Mouse (Mus musculus) lung, embryonic 16.5 days (tissue): ENCODE measurements around the gene Nrde2. TPM values are rescaled to one million over a fixed set of nuclear protein-coding genes. Genes with fewer than 3 reads are reported as not detected.
A peak's percentile ranks its signal among the peaks of the same experiment; 100 is the strongest.

Experiments
- ATAC-seq: fragments of 200-750 bp; cut with Nextera tagmentation; 2 replicates; pipeline ENCODE4 v1.8.0; 2017; ENCODE audit warnings: low read depth, mild to moderate bottlenecking, moderate library complexity
- H3K27ac ChIP-seq: fragments of 300-500 bp; sonication (generic); 2 replicates; pipeline ENCODE4 v1.5.1; 2014; ENCODE audit warnings: mild to moderate bottlenecking, control low read depth, low read length
- H3K27me3 ChIP-seq: fragments of 300-500 bp; sonication (generic); 2 replicates; pipeline ENCODE4 v1.6.1; 2014; ENCODE audit warnings: low read depth, low read length, mixed read lengths; ENCODE audit not compliant: control insufficient read depth, insufficient read depth
- H3K36me3 ChIP-seq: fragments of 300-500 bp; sonication (generic); 2 replicates; pipeline ENCODE4 v1.6.1; 2014; ENCODE audit warnings: low read length; ENCODE audit not compliant: control insufficient read depth, insufficient read depth
- H3K4me1 ChIP-seq: fragments of 300-500 bp; sonication (generic); replicated peaks from 2 replicates; pipeline ENCODE4 v1.6.1; 2014; ENCODE audit warnings: low read length, mixed read lengths; ENCODE audit not compliant: control insufficient read depth, insufficient read depth
- H3K4me2 ChIP-seq: fragments of 300-500 bp; sonication (generic); 2 replicates; pipeline ENCODE4 v1.6.1; 2014; ENCODE audit warnings: low read depth, low read length, control low read depth
- H3K4me3 ChIP-seq: fragments of 300-500 bp; sonication (generic); 2 replicates; pipeline ENCODE4 v1.5.1; 2014; ENCODE audit warnings: mild to moderate bottlenecking, low read length, control low read depth
- H3K9ac ChIP-seq: fragments of 300-500 bp; sonication (generic); 2 replicates; pipeline ENCODE4 v1.6.1; 2014; ENCODE audit warnings: low read length, control low read depth
- H3K9me3 ChIP-seq: fragments of 300-500 bp; sonication (generic); 2 replicates; pipeline ENCODE4 v1.6.1; 2016; ENCODE audit warnings: low read length; ENCODE audit not compliant: control insufficient read depth
- WGBS: fragments of 180-500 bp; shearing (Covaris S2); extraction: QIAGEN DNeasy Blood & Tissue Kit; methylation state at CpG from one replicate; pipeline ENCODE4 v1.1.7; 2014; 5-methylcytosine and 5-hydroxymethylcytosine counted together
- polyA plus RNA-seq: library from polyadenylated mRNA; unstranded; fragments of >200 nt; fragmentation: Nextera tagmentation; extraction: Ambion mirVana; gene quantifications from 2 replicates; pipeline ENCODE4 v1.2.1, GENCODE M21; 2015

Nrde2 gene
- polyA plus RNA-seq, 1 experiment from 2014 or later: 13.2 TPM

DNA sequence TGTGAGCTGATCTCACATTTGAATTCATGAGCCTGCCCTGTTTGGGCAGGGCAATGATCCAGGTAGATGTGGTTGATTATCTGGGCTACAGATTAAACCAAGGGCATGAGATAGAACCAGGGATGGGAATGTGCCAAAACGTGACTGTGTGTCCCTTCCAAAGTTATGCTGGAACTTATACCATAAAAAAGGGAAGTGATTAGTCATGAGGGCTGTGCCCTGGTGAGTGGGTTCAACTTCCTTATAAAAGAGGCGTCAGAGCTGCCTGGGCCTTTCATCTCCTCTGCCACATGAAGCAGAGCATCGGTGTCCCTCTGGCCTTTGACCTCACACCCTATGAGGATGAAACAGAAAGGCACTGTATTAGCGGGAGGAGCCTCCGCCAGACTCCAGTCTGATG, 24.5 kb upstream of the Nrde2 start:
- Histone ChIP-seq H3K9me3 (0 out of 2 replicates have a peak, but pooled peaks cover 2% of the 10 kb centered on the region), H3K4me2 (no peak overlapping the region), H3K9ac (no peak overlapping the region), H3K4me1 (peaks cover 7% of the 10 kb centered on the region), H3K27me3 (no peaks in the 10 kb centered on the region), H3K36me3 (no peaks in the 10 kb centered on the region), H3K4me3 (no peak overlapping the region), H3K27ac (no peak overlapping the region)
- 56% methylated on average over 5 of the region's 5 CpGs for WGBS
- ATAC-seq: no peak

- H3K36me3 ChIP-seq: no peaks in the 10 kb centered on the region
- H3K9ac ChIP-seq: no peak overlapping the region
- ATAC-seq: no peak
- no peak overlapping the region for H3K4me2 ChIP-seq
- H3K27me3 ChIP-seq: no peaks in the 10 kb centered on the region
- H3K27ac ChIP-seq: no peak overlapping the region
- H3K9me3 ChIP-seq: 0 out of 2 replicates have a peak, but pooled peaks cover 2% of the 10 kb centered on the region
- H3K4me1 ChIP-seq: peaks cover 4% of the 10 kb centered on the region
- WGBS: 80% methylated on average over 2 of the region's 2 CpGs
- H3K4me3 ChIP-seq: no peak overlapping the region
These were observed 23.2 kb upstream of the Nrde2 start for GRCm38 (mm10) chr12:100182676-100183075.

DNA sequence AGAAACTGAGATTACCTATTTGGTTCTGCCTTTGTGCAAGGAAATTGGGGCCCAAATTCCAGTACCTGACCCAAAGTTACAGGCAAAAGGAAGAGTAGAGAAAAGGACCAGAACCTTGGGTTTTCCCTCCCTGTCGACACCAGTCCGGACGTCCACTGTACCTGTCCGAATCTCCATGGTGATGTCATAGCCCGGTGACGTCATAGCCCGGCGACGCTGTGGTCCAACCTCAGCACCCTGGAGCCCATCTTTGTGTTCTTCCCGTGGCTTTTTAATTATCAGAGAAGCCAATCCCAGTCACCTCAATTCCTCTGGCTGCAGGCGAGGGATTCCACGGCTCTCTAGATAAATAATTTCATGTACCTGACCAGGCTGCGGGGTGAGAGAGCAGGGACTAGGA, 21.3 kb upstream of the Nrde2 start:
- H3K9me3 ChIP-seq: 0 out of 2 replicates have a peak, but pooled peaks cover 2% of the 10 kb centered on the region
- H3K36me3 ChIP-seq: no peaks in the 10 kb centered on the region
- ATAC-seq: no peak
- no peak overlapping the region for H3K4me2 ChIP-seq
- H3K27ac ChIP-seq: no peak overlapping the region
- no peak overlapping the region for H3K9ac ChIP-seq
- H3K4me3 ChIP-seq: no peak overlapping the region
- peaks cover 1% of the 10 kb centered on the region for H3K4me1 ChIP-seq
- no peaks in the 10 kb centered on the region for H3K27me3 ChIP-seq
- 82% methylated on average over 13 of the region's 13 CpGs for WGBS

DNA sequence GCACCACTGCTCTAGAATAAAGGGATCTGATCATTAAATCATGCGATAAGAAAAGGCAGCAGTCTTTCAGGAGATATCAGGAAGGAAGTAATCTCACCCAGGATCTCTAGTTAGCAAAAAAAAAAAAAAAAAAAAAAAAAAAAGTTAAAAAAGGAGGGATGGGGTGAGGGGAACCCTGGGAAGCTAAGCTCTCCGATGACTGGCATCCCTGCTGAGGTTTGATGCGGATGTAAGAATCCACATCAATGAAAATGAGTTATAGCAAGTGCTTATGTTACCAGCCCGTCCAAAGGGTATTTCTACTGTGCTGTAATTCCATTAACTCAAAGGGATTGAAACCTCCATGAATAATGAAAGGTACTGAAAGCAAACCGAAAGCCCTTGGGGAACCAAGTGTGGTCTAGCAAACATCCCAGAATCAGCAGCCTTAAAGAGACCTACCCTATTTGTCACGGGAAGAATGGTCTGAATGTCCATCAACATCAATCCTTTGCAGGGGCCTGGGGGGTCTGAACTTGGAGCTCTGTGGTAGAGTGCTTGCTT, 19.5 kb upstream of the Nrde2 start:
- Histone ChIP-seq H3K4me3 (no peak overlapping the region), H3K36me3 (no peaks in the 10 kb centered on the region), H3K27ac (no peak overlapping the region), H3K4me1 (no peaks in the 10 kb centered on the region), H3K27me3 (no peaks in the 10 kb centered on the region), H3K9ac (no peak overlapping the region), H3K4me2 (no peak overlapping the region), H3K9me3 (0 out of 2 replicates have a peak, but pooled peaks cover 2% of the 10 kb centered on the region)
- 50% methylated on average over 6 of the region's 6 CpGs for WGBS
- ATAC-seq: no peak

GRCm38 (mm10) chr12:100176469-100177056, 17.1 kb upstream of the Nrde2 start:
- H3K4me1 ChIP-seq: no peaks in the 10 kb centered on the region
- no peak overlapping the region for H3K4me3 ChIP-seq
- H3K4me2 ChIP-seq: no peak overlapping the region
- no peaks in the 10 kb centered on the region for H3K9me3 ChIP-seq
- H3K9ac ChIP-seq: no peak overlapping the region
- WGBS: 70% methylated on average over 11 of the region's 11 CpGs
- no peak overlapping the region for H3K27ac ChIP-seq
- H3K36me3 ChIP-seq: no peaks in the 10 kb centered on the region
- no peaks in the 10 kb centered on the region for H3K27me3 ChIP-seq
- no peak for ATAC-seq

GRCm38 (mm10) chr12:100172481-100172880, 13.0 kb upstream of the Nrde2 start:
- H3K4me3 ChIP-seq: no peak overlapping the region
- H3K27ac ChIP-seq: no peak overlapping the region
- no peaks in the 10 kb centered on the region for H3K9me3 ChIP-seq
- H3K4me2 ChIP-seq: no peak overlapping the region
- no peak overlapping the region for H3K9ac ChIP-seq
- no peaks in the 10 kb centered on the region for H3K27me3 ChIP-seq
- H3K36me3 ChIP-seq: no peaks in the 10 kb centered on the region
- WGBS: 48% methylated on average over 7 of the region's 7 CpGs
- no peak for ATAC-seq
- no peaks in the 10 kb centered on the region; the same call in none of the 2 replicates for H3K4me1 ChIP-seq

- Histone ChIP-seq H3K9me3 (no peaks in the 10 kb centered on the region), H3K4me1 (no peaks in the 10 kb centered on the region; the same call in none of the 2 replicates), H3K36me3 (no peaks in the 10 kb centered on the region), H3K4me3 (peak overlapping the region; percentile 29), H3K27ac (peak overlapping the region; percentile 64), H3K4me2 (peak overlapping the region; percentile 58), H3K9ac (peak overlapping the region; percentile 48), H3K27me3 (no peaks in the 10 kb centered on the region)
- peak; percentile 84 for ATAC-seq
- 11% methylated on average over 22 of the region's 28 CpGs for WGBS
These were observed 8.7 kb upstream of the Nrde2 start for GRCm38 (mm10) chr12:100167931-100168871.

DNA sequence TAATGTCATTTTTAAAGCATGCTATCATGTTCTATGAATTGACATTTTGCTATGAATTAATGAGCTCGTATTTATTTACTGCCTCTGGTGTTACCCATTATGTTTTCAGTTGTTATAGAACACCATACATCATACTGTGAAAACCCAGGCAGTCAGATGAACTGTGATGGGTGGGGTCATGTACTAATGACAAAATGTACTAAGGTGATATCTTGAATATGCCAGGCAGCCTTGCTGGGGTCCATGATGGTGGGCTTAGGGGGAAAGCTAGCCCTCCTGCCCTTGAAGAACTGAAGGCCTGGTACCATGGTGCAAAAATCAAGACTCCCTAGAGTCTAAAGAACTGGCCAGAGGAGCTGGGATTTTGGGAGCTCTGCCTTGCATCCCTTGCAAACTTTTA, 8.0 kb upstream of the Nrde2 start:
- WGBS: 75% methylated on average over 1 of the region's 1 CpGs
- no peak for ATAC-seq
- Histone ChIP-seq H3K4me3 (no peak overlapping the region), H3K27me3 (no peaks in the 10 kb centered on the region), H3K9ac (no peak overlapping the region), H3K27ac (peak overlapping the region; percentile 1; the same call in 1 of the 2 replicates), H3K36me3 (no peaks in the 10 kb centered on the region), H3K9me3 (no peaks in the 10 kb centered on the region), H3K4me2 (peak overlapping the region; percentile 58; the same call in 1 of the 2 replicates), H3K4me1 (no peaks in the 10 kb centered on the region; the same call in none of the 2 replicates)

GRCm38 (mm10) chr12:100166939-100167338, 7.5 kb upstream of the Nrde2 start:
- no peak overlapping the region for H3K27ac ChIP-seq
- ATAC-seq: no peak
- H3K27me3 ChIP-seq: no peaks in the 10 kb centered on the region
- WGBS: 68% methylated on average over 8 of the region's 8 CpGs
- H3K9ac ChIP-seq: no peak overlapping the region
- H3K4me3 ChIP-seq: no peak overlapping the region
- H3K4me2 ChIP-seq: no peak overlapping the region
- H3K4me1 ChIP-seq: no peaks in the 10 kb centered on the region; the same call in none of the 2 replicates
- H3K9me3 ChIP-seq: no peaks in the 10 kb centered on the region
- H3K36me3 ChIP-seq: no peaks in the 10 kb centered on the region
